Mouse (Mus musculus) stomach, embryonic 16.5 days (tissue): Measurements from ENCODE around the gene Rev1. TPM values are rescaled to one million over a fixed set of nuclear protein-coding genes. Genes with fewer than 3 reads are reported as not detected.
"Not testable (repeated sequence)": the region's sequence is repeated elsewhere in the genome, so short reads cannot be mapped to it uniquely, and the experiment has no call there.

ENCODE experiments used
- ATAC-seq: fragments of 200-750 bp; cut with Nextera tagmentation; 2 replicates; pipeline ENCODE4 v1.8.0; 2017; ENCODE audit warnings: moderate number of reproducible peaks, moderate TSS enrichment; ENCODE audit not compliant: insufficient read depth, low FRiP score
- H3K27ac ChIP-seq: fragments of 300-500 bp; sonication (generic); 2 replicates; pipeline ENCODE4 v1.5.1; 2014; ENCODE audit warnings: low read length
- H3K27me3 ChIP-seq: fragments of 300-500 bp; sonication (generic); 2 replicates; pipeline ENCODE4 v1.6.1; 2014; ENCODE audit warnings: low read length, control low read depth, mixed read lengths; ENCODE audit not compliant: control insufficient read depth, insufficient read depth
- H3K36me3 ChIP-seq: fragments of 300-500 bp; sonication (generic); 2 replicates; pipeline ENCODE4 v1.6.1; 2014; ENCODE audit warnings: low read length; ENCODE audit not compliant: control insufficient read depth, insufficient read depth
- H3K4me1 ChIP-seq: fragments of 300-500 bp; sonication (generic); 2 replicates; pipeline ENCODE4 v1.6.1; 2014; ENCODE audit warnings: low read length, control low read depth, mixed read lengths; ENCODE audit not compliant: control insufficient read depth, insufficient read depth
- H3K4me2 ChIP-seq: fragments of 300-500 bp; sonication (generic); 2 replicates; pipeline ENCODE4 v1.6.1; 2014; ENCODE audit warnings: low read depth, low read length, mixed read lengths
- H3K4me3 ChIP-seq: fragments of 300-500 bp; sonication (generic); replicated peaks from 2 replicates; pipeline ENCODE4 v1.5.1; 2014; ENCODE audit warnings: mild to moderate bottlenecking, low read length
- H3K9ac ChIP-seq: fragments of 300-500 bp; sonication (generic); 2 replicates; pipeline ENCODE4 v1.6.1; 2014; ENCODE audit warnings: low read length
- H3K9me3 ChIP-seq: fragments of 300-500 bp; sonication (generic); replicated peaks from 2 replicates; pipeline ENCODE4 v1.6.1; 2016; ENCODE audit warnings: low read length, control low read depth; ENCODE audit not compliant: control insufficient read depth
- WGBS: fragments of 180-500 bp; shearing (Covaris S2); extraction: QIAGEN DNeasy Blood & Tissue Kit; methylation state at CpG from one replicate; pipeline ENCODE4 v1.1.7; 2014; 5-methylcytosine and 5-hydroxymethylcytosine counted together
- polyA plus RNA-seq: library from polyadenylated mRNA; unstranded; fragments of >200 nt; fragmentation: Nextera tagmentation; extraction: Ambion mirVana; gene quantifications from 2 replicates; pipeline ENCODE4 v1.2.1, GENCODE M21; 2015

The Rev1 gene
- polyA plus RNA-seq, 1 experiment from 2014 or later = 21.5 TPM

GRCm38 (mm10) chr1:38109786-38110185, 19.8 kb downstream of the Rev1 start:
- ATAC-seq = no peak
- Histone ChIP-seq H3K36me3 (no peaks in the 10 kb centered on the region), H3K9ac (no peak overlapping the region), H3K4me1 (no peaks in the 10 kb centered on the region), H3K4me3 (no peak overlapping the region), H3K9me3 (no peaks in the 10 kb centered on the region), H3K4me2 (no peak overlapping the region), H3K27me3 (no peaks in the 10 kb centered on the region), H3K27ac (no peak overlapping the region)
- 79% methylated on average over 7 of the region's 7 CpGs for WGBS

GRCm38 (mm10) chr1:38103813-38104212, 25.8 kb downstream of the Rev1 start:
- Histone ChIP-seq H3K4me2 (no peak overlapping the region), H3K4me1 (no peaks in the 10 kb centered on the region), H3K27ac (no peak overlapping the region), H3K4me3 (no peak overlapping the region), H3K27me3 (no peaks in the 10 kb centered on the region), H3K9ac (no peak overlapping the region), H3K36me3 (no peaks in the 10 kb centered on the region), H3K9me3 (no peaks in the 10 kb centered on the region)
- WGBS = 27% methylated on average over 3 of the region's 3 CpGs
- no peak for ATAC-seq

- 0 out of 2 replicates have a peak, but pooled peaks cover 1% of the 10 kb centered on the region for H3K36me3 ChIP-seq
These were observed 26.4 kb downstream of the Rev1 start for GRCm38 (mm10) chr1:38103214-38103613.

GRCm38 (mm10) chr1:38081316-38081715, 48.3 kb downstream of the Rev1 start:
- ATAC-seq = no peak
- WGBS = 65% methylated on average over 8 of the region's 8 CpGs
- Histone ChIP-seq H3K4me1 (no peaks in the 10 kb centered on the region), H3K36me3 (peaks cover 5% of the 10 kb centered on the region; the same call in 1 of the 2 replicates), H3K4me2 (no peak overlapping the region), H3K27me3 (no peaks in the 10 kb centered on the region), H3K9me3 (no peaks in the 10 kb centered on the region), H3K4me3 (no peak overlapping the region), H3K27ac (no peak overlapping the region), H3K9ac (no peak overlapping the region)

More at GRCm38 (mm10) chr1:38103214-38103613, 26.4 kb downstream of the Rev1 start:
- no peaks in the 10 kb centered on the region for H3K27me3 ChIP-seq
- no peak overlapping the region for H3K4me2 ChIP-seq
- ATAC-seq = no peak
- no peaks in the 10 kb centered on the region for H3K9me3 ChIP-seq
- no peak overlapping the region for H3K27ac ChIP-seq
- H3K9ac ChIP-seq = no peak overlapping the region
- 57% methylated on average over 1 of the region's 1 CpGs for WGBS
- no peaks in the 10 kb centered on the region for H3K4me1 ChIP-seq
- H3K4me3 ChIP-seq = no peak overlapping the region

- no peak for ATAC-seq
- Histone ChIP-seq H3K9ac (no peak overlapping the region), H3K27ac (no peak overlapping the region), H3K27me3 (no peaks in the 10 kb centered on the region), H3K36me3 (0 out of 2 replicates have a peak, but pooled peaks cover 6% of the 10 kb centered on the region), H3K4me3 (no peak overlapping the region), H3K4me1 (no peaks in the 10 kb centered on the region), H3K9me3 (no peaks in the 10 kb centered on the region), H3K4me2 (no peak overlapping the region)
- WGBS = 63% methylated on average over 8 of the region's 8 CpGs
These were observed 58.3 kb downstream of the Rev1 start for GRCm38 (mm10) chr1:38071326-38071725.

GRCm38 (mm10) chr1:38067276-38067675, 62.3 kb downstream of the Rev1 start:
- Histone ChIP-seq H3K36me3 (peaks cover 12% of the 10 kb centered on the region; the same call in 1 of the 2 replicates), H3K27ac (no peak overlapping the region), H3K4me3 (no peak overlapping the region), H3K27me3 (no peaks in the 10 kb centered on the region), H3K4me1 (no peaks in the 10 kb centered on the region), H3K9ac (no peak overlapping the region), H3K9me3 (no peaks in the 10 kb centered on the region), H3K4me2 (no peak overlapping the region)
- no peak for ATAC-seq
- WGBS = 93% methylated on average over 10 of the region's 10 CpGs

GRCm38 (mm10) chr1:38062156-38062555, 67.4 kb downstream of the Rev1 start:
- not testable (repeated sequence) for H3K4me3 ChIP-seq, H3K27me3 ChIP-seq, H3K27ac ChIP-seq, H3K9ac ChIP-seq, H3K9me3 ChIP-seq, ATAC-seq, H3K4me2 ChIP-seq, H3K4me1 ChIP-seq
- peaks cover 11% of the 10 kb centered on the region; the same call in 1 of the 2 replicates for H3K36me3 ChIP-seq
- WGBS = 87% methylated on average over 2 of the region's 2 CpGs

GRCm38 (mm10) chr1:38058417-38058816, 71.2 kb downstream of the Rev1 start:
- 74% methylated on average over 6 of the region's 6 CpGs for WGBS
- Histone ChIP-seq H3K36me3 (peaks cover 23% of the 10 kb centered on the region), H3K9ac (no peak overlapping the region), H3K4me2 (no peak overlapping the region), H3K27ac (no peak overlapping the region), H3K27me3 (no peaks in the 10 kb centered on the region), H3K4me1 (no peaks in the 10 kb centered on the region), H3K9me3 (no peaks in the 10 kb centered on the region), H3K4me3 (no peak overlapping the region)
- ATAC-seq = no peak

- peaks cover 15% of the 10 kb centered on the region for H3K36me3 ChIP-seq
- no peaks in the 10 kb centered on the region for H3K9me3 ChIP-seq
- ATAC-seq = no peak
- no peaks in the 10 kb centered on the region for H3K4me1 ChIP-seq
- WGBS = 83% methylated on average over 5 of the region's 5 CpGs
- H3K4me2 ChIP-seq = no peak overlapping the region
- no peak overlapping the region for H3K27ac ChIP-seq
- no peak overlapping the region for H3K4me3 ChIP-seq
- no peaks in the 10 kb centered on the region for H3K27me3 ChIP-seq
- no peak overlapping the region for H3K9ac ChIP-seq
These were observed 74.4 kb downstream of the Rev1 start for GRCm38 (mm10) chr1:38055176-38055575.

GRCm38 (mm10) chr1:38049562-38049961, 80.0 kb downstream of the Rev1 start:
- ATAC-seq = no peak
- H3K36me3 ChIP-seq = peaks cover 9% of the 10 kb centered on the region

More at GRCm38 (mm10) chr1:38049562-38049961, 80.0 kb downstream of the Rev1 start:
- Histone ChIP-seq H3K9ac (no peak overlapping the region), H3K4me1 (no peaks in the 10 kb centered on the region), H3K9me3 (no peaks in the 10 kb centered on the region), H3K27ac (no peak overlapping the region), H3K4me3 (no peak overlapping the region), H3K4me2 (no peak overlapping the region), H3K27me3 (no peaks in the 10 kb centered on the region)
- 53% methylated on average over 4 of the region's 4 CpGs for WGBS
